Mouse (Mus musculus) forelimb bud, embryonic 11.5 days (tissue): ENCODE results near the gene Map3k10.

ENCODE experiments used
- DNase-seq: peaks from one replicate; pipeline ENCODE4 v3.0.0-alpha.2; 2012; ENCODE audit warnings: low read depth, low spot score

Map3k10 gene

DNA sequence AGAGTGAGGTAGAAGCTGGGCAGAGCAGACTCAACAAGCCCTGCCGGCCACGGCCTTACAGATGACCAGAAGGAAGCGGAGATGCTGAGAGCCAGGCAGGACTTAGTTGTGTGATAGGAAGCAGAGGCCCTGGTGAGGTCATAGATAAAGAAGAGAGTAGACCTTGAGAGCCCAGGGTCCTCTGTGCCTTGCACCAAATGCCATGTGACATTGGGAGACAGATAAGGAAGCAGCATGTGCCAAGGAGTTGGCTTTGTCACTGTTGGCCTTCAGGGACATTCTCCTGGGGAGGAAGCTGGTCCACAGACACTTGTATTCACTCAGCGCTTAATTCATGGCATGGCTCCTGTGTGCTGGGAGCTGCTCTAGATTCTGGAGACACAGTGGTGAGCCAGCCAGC is 65.1 kb downstream of the Map3k10 start:
- DNase-seq: no peak

DNA sequence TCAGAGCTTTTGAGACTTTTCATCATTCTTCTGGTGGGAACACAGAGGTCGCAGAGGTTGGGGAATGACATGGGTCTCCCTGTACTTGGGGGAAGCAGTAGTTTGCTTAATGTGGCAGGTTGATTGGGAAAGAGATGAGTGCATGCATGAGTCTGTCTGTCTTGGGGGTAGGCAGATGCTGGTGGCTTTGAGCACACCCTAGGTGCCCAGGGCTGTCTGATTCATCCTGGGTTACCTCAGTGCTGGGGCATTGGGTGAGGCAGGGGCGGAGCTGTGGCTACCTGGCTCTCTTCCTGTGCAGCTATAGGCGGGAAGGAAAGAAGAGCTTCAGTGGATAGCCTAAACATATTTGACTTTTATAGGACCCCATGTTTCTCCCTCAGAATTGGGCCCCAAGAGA is 66.3 kb downstream of the Map3k10 start:
- DNase-seq: no peak

DNA sequence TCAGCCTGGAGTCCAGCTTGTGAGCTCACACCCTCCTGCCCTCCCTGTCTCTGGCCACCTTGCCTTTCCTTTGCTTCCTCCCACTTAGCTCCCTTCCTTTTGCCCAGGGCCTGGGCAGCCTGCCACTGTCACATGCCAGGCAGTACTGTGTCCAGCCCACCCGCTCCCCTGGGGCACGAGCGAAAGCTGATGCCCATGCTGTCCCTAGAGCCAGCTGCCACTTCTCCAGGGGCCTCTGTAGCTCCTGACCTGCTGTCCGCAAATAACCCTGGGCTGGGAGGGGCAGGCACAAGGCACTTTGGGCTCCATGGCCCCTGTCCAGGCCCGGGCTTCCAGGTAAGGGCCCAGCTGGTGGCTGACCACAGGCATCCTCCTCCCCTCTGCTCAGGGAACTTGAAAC is 66.8 kb downstream of the Map3k10 start:
- DNase-seq: no peak

DNA sequence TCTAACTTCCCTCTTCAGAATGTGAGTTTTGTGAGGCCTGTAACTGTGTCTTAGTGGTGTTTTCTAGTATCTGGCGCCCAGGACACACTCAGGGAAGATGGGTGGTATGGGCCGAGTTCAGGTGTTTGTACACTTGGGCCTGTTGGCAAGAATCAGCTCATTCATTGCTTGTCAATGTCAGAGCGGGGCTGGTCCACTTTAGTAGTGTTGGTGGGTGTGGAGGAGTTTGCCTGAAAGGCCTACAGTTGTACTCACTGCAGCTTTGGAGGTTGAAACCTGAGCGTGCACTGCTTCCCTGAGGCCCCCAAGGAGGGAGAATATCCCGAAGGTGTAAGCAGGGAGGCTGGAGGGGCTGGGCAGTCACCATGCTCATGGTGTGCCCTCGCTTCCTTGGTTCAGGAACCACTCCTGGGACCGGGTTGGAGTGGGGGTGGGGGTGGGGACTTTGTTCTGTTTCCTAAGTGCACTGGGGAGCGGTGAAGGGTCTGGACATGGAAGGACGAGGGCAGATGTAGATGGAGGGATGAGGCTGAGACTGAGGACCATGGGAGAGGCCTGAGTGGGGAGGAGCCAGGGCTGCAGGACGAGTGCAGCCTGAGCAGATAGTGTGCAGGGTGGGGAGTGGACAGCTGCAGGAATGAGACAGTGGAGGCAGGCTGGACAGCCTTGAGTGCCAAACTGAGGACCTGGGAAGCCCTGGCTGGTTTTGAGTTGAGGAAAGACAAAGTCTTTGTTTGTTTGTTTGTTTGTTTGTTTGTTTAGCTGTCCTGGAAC is 67.7 kb downstream of the Map3k10 start:
- no peak for DNase-seq
